Mouse (Mus musculus): ENCODE data around the gene Ptprcap. TPM values are rescaled to one million over a fixed set of nuclear protein-coding genes. Genes with fewer than 3 reads are reported as not detected.
A peak's percentile ranks its signal among the peaks of the same experiment; 100 is the strongest.

Ptprcap gene
- polyA plus RNA-seq, 1 experiment from 2014 or later = 1.1 TPM

- 52% methylated on average over 13 of the region's 13 CpGs for WGBS
- H3K4me1 ChIP-seq (replicated peaks) = peaks cover 44% of the 10 kb centered on the region
- peak overlapping the region; percentile 28; the same call in 1 of the 2 replicates for H3K9ac ChIP-seq
- H3K36me3 ChIP-seq = no peaks in the 10 kb centered on the region
- no peak overlapping the region for H3K4me3 ChIP-seq
- H3K27me3 ChIP-seq (replicated peaks) = no peaks in the 10 kb centered on the region; the same call in 1 of the 2 replicates
- H3K9me3 ChIP-seq (replicated peaks) = no peaks in the 10 kb centered on the region
- ATAC-seq (ENCODE audit: insufficient number of reproducible peaks, low FRiP score) = no peak
- H3K27ac ChIP-seq (ENCODE audit: poor library complexity, severe bottlenecking) = peak overlapping the region; percentile 45
- H3K4me2 ChIP-seq = peak overlapping the region; percentile 0
Measured at GRCm38 (mm10) chr19:4171393-4172290, 18.2 kb downstream of the Ptprcap start.

- H3K4me1 ChIP-seq (replicated peaks) = peaks cover 37% of the 10 kb centered on the region
- no peaks in the 10 kb centered on the region for H3K9me3 ChIP-seq (replicated peaks)
- H3K27me3 ChIP-seq (replicated peaks) = no peaks in the 10 kb centered on the region; the same call in 1 of the 2 replicates
- H3K9ac ChIP-seq = peak overlapping the region; percentile 42; the same call in 1 of the 2 replicates
- no peak overlapping the region for H3K27ac ChIP-seq (ENCODE audit: poor library complexity, severe bottlenecking)
- no peak overlapping the region for H3K4me2 ChIP-seq
- H3K4me3 ChIP-seq = no peak overlapping the region
- no peaks in the 10 kb centered on the region for H3K36me3 ChIP-seq
- no peak for ATAC-seq (ENCODE audit: insufficient number of reproducible peaks, low FRiP score)
- WGBS = 64% methylated on average over 11 of the region's 11 CpGs
Measured at GRCm38 (mm10) chr19:4172925-4173324, 19.5 kb downstream of the Ptprcap start.

GRCm38 (mm10) chr19:4175368-4175947, 22.1 kb downstream of the Ptprcap start, which contains the start of gene Carns1:
Gene Carns1, minus strand, starts transcription at chr19:4175479.
- H3K36me3 ChIP-seq = no peaks in the 10 kb centered on the region
- no peaks in the 10 kb centered on the region for H3K9me3 ChIP-seq (replicated peaks)
- peaks cover 2% of the 10 kb centered on the region; the same call in 1 of the 2 replicates for H3K27me3 ChIP-seq (replicated peaks)
- H3K9ac ChIP-seq = peak within 1 kb of the TSS; percentile 34
- no peak within 1 kb of the TSS for H3K27ac ChIP-seq (ENCODE audit: poor library complexity, severe bottlenecking)
- 3% methylated on average over 11 of the region's 11 CpGs for WGBS
- peak within 1 kb of the TSS; percentile 14 for H3K4me3 ChIP-seq
- ATAC-seq (ENCODE audit: insufficient number of reproducible peaks, low FRiP score) = peak; percentile 40; the same call in 1 of the 2 replicates
- H3K4me2 ChIP-seq = peak within 1 kb of the TSS; percentile 60
- peaks cover 30% of the 10 kb centered on the region for H3K4me1 ChIP-seq (replicated peaks)

GRCm38 (mm10) chr19:4180411-4180810, 27.0 kb downstream of the Ptprcap start:
- H3K4me1 ChIP-seq (replicated peaks) = peaks cover 17% of the 10 kb centered on the region
- H3K9me3 ChIP-seq (replicated peaks) = no peaks in the 10 kb centered on the region
- H3K4me2 ChIP-seq = no peak overlapping the region
- 76% methylated on average over 7 of the region's 7 CpGs for WGBS
- no peaks in the 10 kb centered on the region for H3K36me3 ChIP-seq
- no peak for ATAC-seq (ENCODE audit: insufficient number of reproducible peaks, low FRiP score)
- no peak overlapping the region for H3K9ac ChIP-seq
- no peak overlapping the region for H3K27ac ChIP-seq (ENCODE audit: poor library complexity, severe bottlenecking)
- peaks cover 2% of the 10 kb centered on the region; the same call in 1 of the 2 replicates for H3K27me3 ChIP-seq (replicated peaks)
- H3K4me3 ChIP-seq = no peak overlapping the region

- Histone ChIP-seq H3K27me3 (replicated peaks) (peaks cover 2% of the 10 kb centered on the region; the same call in 1 of the 2 replicates), H3K9ac (no peak overlapping the region), H3K27ac (ENCODE audit: poor library complexity, severe bottlenecking) (no peak overlapping the region), H3K4me1 (replicated peaks) (peaks cover 24% of the 10 kb centered on the region), H3K9me3 (replicated peaks) (no peaks in the 10 kb centered on the region), H3K4me2 (no peak overlapping the region), H3K4me3 (no peak overlapping the region), H3K36me3 (no peaks in the 10 kb centered on the region)
- ATAC-seq (ENCODE audit: insufficient number of reproducible peaks, low FRiP score) = no peak
- WGBS = 38% methylated on average over 3 of the region's 3 CpGs
Measured at GRCm38 (mm10) chr19:4181892-4182291, 28.5 kb downstream of the Ptprcap start.

GRCm38 (mm10) chr19:4183689-4184088, 30.3 kb downstream of the Ptprcap start:
- Histone ChIP-seq H3K36me3 (no peaks in the 10 kb centered on the region), H3K9ac (no peak overlapping the region), H3K4me3 (no peak overlapping the region), H3K4me2 (no peak overlapping the region), H3K4me1 (replicated peaks) (peaks cover 37% of the 10 kb centered on the region), H3K27ac (ENCODE audit: poor library complexity, severe bottlenecking) (no peak overlapping the region), H3K9me3 (replicated peaks) (no peaks in the 10 kb centered on the region), H3K27me3 (replicated peaks) (0 out of 2 replicates have a peak, but pooled peaks cover 2% of the 10 kb centered on the region)
- no peak for ATAC-seq (ENCODE audit: insufficient number of reproducible peaks, low FRiP score)
- 76% methylated on average over 2 of the region's 2 CpGs for WGBS

GRCm38 (mm10) chr19:4184976-4185975, 31.9 kb downstream of the Ptprcap start:
- peak overlapping the region; percentile 12; the same call in 1 of the 2 replicates for H3K4me2 ChIP-seq
- ATAC-seq (ENCODE audit: insufficient number of reproducible peaks, low FRiP score) = peak; percentile 33; the same call in 1 of the 2 replicates
- 42% methylated on average over 15 of the region's 15 CpGs for WGBS
- H3K9ac ChIP-seq = 0 out of 2 replicates have a peak overlapping the region, but pooled peaks have one; percentile 2
- H3K4me1 ChIP-seq (replicated peaks) = peaks cover 37% of the 10 kb centered on the region
- H3K27me3 ChIP-seq (replicated peaks) = no peaks in the 10 kb centered on the region
- no peak overlapping the region for H3K4me3 ChIP-seq
- no peaks in the 10 kb centered on the region for H3K9me3 ChIP-seq (replicated peaks)
- 0 out of 2 replicates have a peak overlapping the region, but pooled peaks have one; percentile 28 for H3K27ac ChIP-seq (ENCODE audit: poor library complexity, severe bottlenecking)
- H3K36me3 ChIP-seq = no peaks in the 10 kb centered on the region

GRCm38 (mm10) chr19:4187303-4187702, 33.9 kb downstream of the Ptprcap start:
- Histone ChIP-seq H3K27me3 (replicated peaks) (no peaks in the 10 kb centered on the region), H3K27ac (ENCODE audit: poor library complexity, severe bottlenecking) (no peak overlapping the region), H3K9me3 (replicated peaks) (no peaks in the 10 kb centered on the region), H3K36me3 (no peaks in the 10 kb centered on the region), H3K4me2 (no peak overlapping the region), H3K4me1 (replicated peaks) (peaks cover 48% of the 10 kb centered on the region), H3K9ac (peak overlapping the region; percentile 28; the same call in 1 of the 2 replicates), H3K4me3 (no peak overlapping the region)
- ATAC-seq (ENCODE audit: insufficient number of reproducible peaks, low FRiP score) = no peak
- 60% methylated on average over 3 of the region's 3 CpGs for WGBS

- ATAC-seq (ENCODE audit: insufficient number of reproducible peaks, low FRiP score) = no peak
- H3K4me1 ChIP-seq (replicated peaks) = peaks cover 62% of the 10 kb centered on the region
- no peaks in the 10 kb centered on the region for H3K9me3 ChIP-seq (replicated peaks)
- H3K27me3 ChIP-seq (replicated peaks) = no peaks in the 10 kb centered on the region
- peaks cover 11% of the 10 kb centered on the region for H3K36me3 ChIP-seq
- no peak overlapping the region for H3K9ac ChIP-seq
- no peak overlapping the region for H3K27ac ChIP-seq (ENCODE audit: poor library complexity, severe bottlenecking)
- WGBS = 86% methylated on average over 12 of the region's 12 CpGs
- no peak overlapping the region for H3K4me3 ChIP-seq
- no peak overlapping the region for H3K4me2 ChIP-seq
Measured at GRCm38 (mm10) chr19:4189051-4189620, 35.7 kb downstream of the Ptprcap start.

- H3K9ac ChIP-seq = peak within 1 kb of the TSS; percentile 92
- H3K4me1 ChIP-seq (replicated peaks) = peaks cover 51% of the 10 kb centered on the region
- H3K27me3 ChIP-seq (replicated peaks) = no peaks in the 10 kb centered on the region
- H3K27ac ChIP-seq (ENCODE audit: poor library complexity, severe bottlenecking) = peak within 1 kb of the TSS; percentile 88
- H3K4me3 ChIP-seq = peak within 1 kb of the TSS; percentile 74
- no peaks in the 10 kb centered on the region for H3K9me3 ChIP-seq (replicated peaks)
- WGBS = 52% methylated on average over 4 of the region's 4 CpGs
- peaks cover 28% of the 10 kb centered on the region for H3K36me3 ChIP-seq
- H3K4me2 ChIP-seq = peak within 1 kb of the TSS; percentile 86
- ATAC-seq (ENCODE audit: insufficient number of reproducible peaks, low FRiP score) = no peak
Measured at GRCm38 (mm10) chr19:4190831-4191334, 37.5 kb downstream of the Ptprcap start, which contains the start of gene Tbc1d10c. Gene Tbc1d10c, minus strand, starts transcription at chr19:4191284.
